Comparison of ENCODE assay signal across 8 mouse cellular contexts in the genomic region with DNA sequence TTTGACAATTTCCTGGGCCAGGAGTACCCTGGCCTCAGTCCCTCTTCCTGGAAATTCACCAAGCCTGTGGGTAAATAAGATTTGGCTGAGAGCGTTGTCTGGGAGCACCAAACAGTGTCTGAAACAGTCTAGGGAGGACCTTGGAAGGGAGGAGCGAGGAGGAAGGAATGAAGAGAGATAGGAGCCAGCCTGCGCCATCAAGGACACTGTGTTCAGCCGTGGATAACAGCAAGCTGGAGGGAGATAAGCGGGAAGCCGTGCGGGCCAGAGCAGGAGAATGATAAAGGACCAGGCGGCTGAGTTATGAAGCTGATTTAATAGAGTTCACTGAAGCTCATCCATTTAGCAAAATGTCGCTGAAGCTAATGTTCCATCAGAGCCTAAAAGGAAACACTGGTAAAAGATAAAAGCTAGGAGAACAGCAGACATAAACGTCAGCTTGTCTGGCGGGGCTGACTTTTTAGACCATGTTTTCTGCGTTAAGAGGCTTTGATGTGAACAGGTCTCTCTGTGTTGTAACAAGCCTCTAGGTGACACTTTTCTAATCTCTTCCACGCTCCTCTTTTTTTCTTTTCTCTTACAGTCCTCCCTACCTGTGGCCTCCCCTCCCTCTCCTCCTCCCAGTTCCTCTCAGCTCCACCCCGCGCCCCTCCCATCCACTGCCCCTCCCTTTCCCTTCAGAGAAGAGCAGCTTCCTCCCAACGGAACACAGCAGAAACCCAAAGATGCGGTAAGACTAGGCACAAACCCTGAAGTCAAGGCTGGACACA. TPM values are rescaled to one million over a fixed set of nuclear protein-coding genes. Genes with fewer than 3 reads are reported as not detected.
DNase-seq lines count a peak whose midpoint lies in the region; ATAC-seq and TF ChIP-seq lines count a peak whose summit lies in the region.

No protein-coding gene starts in this region.

- no peak for TF ChIP-seq CTCF in heart, postnatal 0 days (IDR thresholded peaks at IDR 0.05; ENCODE audit: low read depth)

- peak; percentile 57; the same call in 1 of the 2 replicates for ATAC-seq in heart, postnatal 0 days (ENCODE audit: insufficient read depth, low read depth)
- peak; percentile 99 for ATAC-seq in megakaryocyte, adult 5-6 weeks (ENCODE audit: poor library complexity, severe bottlenecking)
- peak; percentile 58; the same call in 1 of the 2 replicates for ATAC-seq in stomach, embryonic 14.5 days (ENCODE audit: insufficient number of reproducible peaks, insufficient read depth, low FRiP score, low read depth)

- 0 out of 2 replicates have a peak, but pooled peaks have one; percentile 19 for TF ChIP-seq EP300 in heart, postnatal 0 days (IDR thresholded peaks at IDR 0.05; ENCODE audit: low read depth)

- peaks cover 25% of the 10 kb centered on the region for H3K4me1 ChIP-seq in embryonic facial prominence, embryonic 10.5 days
- peaks cover 16% of the 10 kb centered on the region; the same call in 1 of the 2 replicates for H3K4me1 ChIP-seq in heart, postnatal 0 days (ENCODE audit: control insufficient read depth, insufficient read depth)
- H3K4me1 ChIP-seq in stomach, embryonic 14.5 days (ENCODE audit: control insufficient read depth, insufficient read depth, low read length), result peaks cover 3% of the 10 kb centered on the region; the same call in 1 of the 2 replicates

- H3K9me3 ChIP-seq in embryonic facial prominence, embryonic 10.5 days, result no peaks in the 10 kb centered on the region
- H3K9me3 ChIP-seq in heart, postnatal 0 days (replicated peaks; ENCODE audit: control insufficient read depth, low read length), result no peaks in the 10 kb centered on the region
- no peaks in the 10 kb centered on the region for H3K9me3 ChIP-seq in stomach, embryonic 14.5 days (ENCODE audit: control insufficient read depth, low read depth, low read length)

- peak overlapping the region; percentile 77 for H3K4me2 ChIP-seq in heart, postnatal 0 days (ENCODE audit: low read depth, low read length)
- H3K4me2 ChIP-seq in stomach, embryonic 14.5 days (replicated peaks; ENCODE audit: low read depth, low read length), result peak overlapping the region; percentile 64

- H3K9ac ChIP-seq in heart, postnatal 0 days (replicated peaks; ENCODE audit: low read depth, low read length), result peak overlapping the region; percentile 31; the same call in 1 of the 2 replicates
- H3K9ac ChIP-seq in stomach, embryonic 14.5 days (replicated peaks; ENCODE audit: low read depth, low read length), result no peak overlapping the region; the same call in 1 of the 2 replicates

- H3K36me3 ChIP-seq in embryonic facial prominence, embryonic 10.5 days (replicated peaks), result no peaks in the 10 kb centered on the region
- H3K36me3 ChIP-seq in heart, postnatal 0 days (replicated peaks; ENCODE audit: control insufficient read depth, insufficient read depth, low read length), result no peaks in the 10 kb centered on the region
- H3K36me3 ChIP-seq in stomach, embryonic 14.5 days (ENCODE audit: control insufficient read depth, insufficient read depth, low read length), result no peaks in the 10 kb centered on the region

- 32% methylated on average over 17 of the region's 17 CpGs for WGBS in embryonic facial prominence, embryonic 10.5 days
- 6% methylated on average over 17 of the region's 17 CpGs for WGBS in heart, postnatal 0 days
- WGBS in stomach, embryonic 14.5 days, result 9% methylated on average over 17 of the region's 17 CpGs

- H3K27ac ChIP-seq in embryonic facial prominence, embryonic 10.5 days (replicated peaks), result peak overlapping the region; percentile 67; the same call in 1 of the 2 replicates
- H3K27ac ChIP-seq in heart, postnatal 0 days (ENCODE audit: low read depth), result peak overlapping the region; percentile 45
- no peak overlapping the region for H3K27ac ChIP-seq in stomach, embryonic 14.5 days (ENCODE audit: low read length)

- peak; percentile 40 to 45 for DNase-seq in B cell, adult 2 months
- peak; percentile 66 to 82 for DNase-seq in adrenal gland, adult (ENCODE audit: inconsistent age in 2 of 2, low spot score in 1 of 2)
- peak; percentile 64 for DNase-seq in embryonic facial prominence, embryonic 10.5 days (ENCODE audit: low spot score)
- peak; percentile 42 for DNase-seq in heart, postnatal 0 days (ENCODE audit: low spot score)
- peak; percentile 74 for DNase-seq in kidney, postnatal 14 days
- no peak for DNase-seq in left cerebral cortex, adult 9 months (ENCODE audit: low spot score in 2 of 2)

- H3K4me3 ChIP-seq in embryonic facial prominence, embryonic 10.5 days, result peak overlapping the region; percentile 57
- peak overlapping the region; percentile 41 for H3K4me3 ChIP-seq in heart, postnatal 0 days (ENCODE audit: low read depth, low read length)
- peak overlapping the region; percentile 29 for H3K4me3 ChIP-seq in stomach, embryonic 14.5 days (ENCODE audit: low read depth, low read length)

- H3K27me3 ChIP-seq in embryonic facial prominence, embryonic 10.5 days (replicated peaks; ENCODE audit: low read depth, poor library complexity, severe bottlenecking), result peaks cover 16% of the 10 kb centered on the region
- no peaks in the 10 kb centered on the region for H3K27me3 ChIP-seq in heart, postnatal 0 days (ENCODE audit: control insufficient read depth, insufficient read depth, low read length)
- no peaks in the 10 kb centered on the region for H3K27me3 ChIP-seq in stomach, embryonic 14.5 days (ENCODE audit: control insufficient read depth, insufficient read depth, low read length)

RNA-seq across cellular contexts. Expression of a gene that starts 26.0 kb away (rescaled TPM):
- 0.96 and 1.5 TPM in 2 replicates for polyA plus RNA-seq in embryonic facial prominence, embryonic 10.5 days (2016; fragmentation: Nextera tagmentation; extraction: Ambion mirVana)
- total RNA-seq in heart, postnatal 0 days (2014; rRNA removed; ENCODE audit: low replicate concordance), result 0.11 and 2.4 TPM in 2 replicates
- 0.08 and 0.10 TPM in 2 replicates for polyA plus RNA-seq in heart, postnatal 0 days (2015; fragmentation: Nextera tagmentation; extraction: Ambion mirVana)
- total RNA-seq in megakaryocyte, adult 5-6 weeks (2015), result 4.6 TPM in 2 replicates
- 6.3 and 11.0 TPM in 2 replicates for total RNA-seq in megakaryocyte, adult 5-6 weeks (2017)
- polyA plus RNA-seq in stomach, embryonic 14.5 days (2014; fragmentation: Nextera tagmentation; extraction: Ambion mirVana), result 2.5 and 3.0 TPM in 2 replicates

RNA-seq across cellular contexts. Expression of a gene that starts 52.9 kb away (rescaled TPM):
- polyA plus RNA-seq in embryonic facial prominence, embryonic 10.5 days (2016; fragmentation: Nextera tagmentation; extraction: Ambion mirVana), result 8.0 and 12.5 TPM in 2 replicates
- total RNA-seq in heart, postnatal 0 days (2014; rRNA removed; ENCODE audit: low replicate concordance), result 34.9 and 37.4 TPM in 2 replicates
- 7.1 and 9.3 TPM in 2 replicates for polyA plus RNA-seq in heart, postnatal 0 days (2015; fragmentation: Nextera tagmentation; extraction: Ambion mirVana)
- total RNA-seq in megakaryocyte, adult 5-6 weeks (2015), result 33.1 and 40.1 TPM in 2 replicates
- 13.1 and 18.8 TPM in 2 replicates for total RNA-seq in megakaryocyte, adult 5-6 weeks (2017)
- polyA plus RNA-seq in stomach, embryonic 14.5 days (2014; fragmentation: Nextera tagmentation; extraction: Ambion mirVana), result 17.4 and 22.6 TPM in 2 replicates

Comparison
In these comparisons a context has a peak if more than half of its experiments do, and no peak if none do; other contexts are left out.
1. DNase-seq: peak in B cell, adult 2 months (2 of 2), adrenal gland, adult (2 of 2), embryonic facial prominence, embryonic 10.5 days (single experiment), heart, postnatal 0 days (single experiment) and kidney, postnatal 14 days (single experiment); none in left cerebral cortex, adult 9 months (0 of 2).
2. Peak in every context shown above with its lines, with median percentiles within 50 percentile points of each other: H3K4me3 ChIP-seq and ATAC-seq.